ENCODE assay signal across 12 mouse cellular contexts in the genomic region with DNA sequence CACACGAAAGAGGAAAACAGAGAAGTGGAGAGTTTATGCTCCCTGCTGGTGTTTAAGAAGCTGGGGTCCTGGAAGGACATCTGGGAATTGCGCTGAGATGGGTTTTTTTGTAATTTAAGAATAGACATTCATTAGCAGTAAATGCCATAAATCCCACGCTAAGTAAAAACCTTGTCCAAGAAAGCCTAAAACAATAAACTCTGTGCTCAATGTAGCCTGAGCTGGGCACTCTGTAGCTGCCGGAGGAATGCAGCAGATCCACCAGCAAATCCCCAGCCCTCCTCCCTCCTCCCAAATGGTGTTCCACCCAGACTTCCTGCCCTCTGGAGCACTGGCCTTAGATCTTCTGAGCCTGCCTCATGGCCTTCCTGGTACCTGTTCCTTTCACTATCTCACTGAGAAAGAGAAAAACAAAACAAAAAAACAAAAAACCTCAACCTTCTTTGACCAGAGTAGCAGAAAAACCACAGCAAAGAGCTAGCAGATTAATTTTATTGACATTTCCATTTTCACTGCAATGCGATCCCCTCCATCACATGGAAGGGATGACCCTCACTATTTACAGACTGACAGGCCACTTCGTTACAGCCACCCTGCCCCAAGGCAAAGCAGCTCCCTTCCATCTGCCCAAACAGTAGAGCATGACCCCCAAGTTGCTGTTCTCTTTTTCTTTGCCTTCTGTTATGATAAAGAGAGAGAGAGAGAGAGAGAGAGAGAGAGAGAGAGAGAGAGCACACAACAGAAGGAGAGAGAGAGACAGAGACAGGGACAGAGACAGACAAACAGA.
DNase-seq lines count a peak whose midpoint lies in the region; ATAC-seq lines count a peak whose summit lies in the region.
"Had no signal": no experiment of that assay in that cellular context is flagged by ENCODE, and none has a peak within 500 bp of the region (broad histone marks: within the 10 kb centered on the region; RNA-seq: fewer than 3 reads in every experiment).

No protein-coding gene starts in this region.

- 38% methylated on average over 6 of the region's 6 CpGs for WGBS in hindbrain, embryonic 11.5 days
- WGBS in stomach, embryonic 16.5 days: 29% methylated on average over 6 of the region's 6 CpGs

- H3K4me2 ChIP-seq in hindbrain, embryonic 11.5 days (replicated peaks; ENCODE audit: low read depth, low read length): no peak overlapping the region
- H3K4me2 ChIP-seq in stomach, embryonic 16.5 days (ENCODE audit: low read depth, low read length): no peak overlapping the region

- H3K4me1 ChIP-seq in hindbrain, embryonic 11.5 days (replicated peaks; ENCODE audit: control insufficient read depth, insufficient read depth, low read length): no peaks in the 10 kb centered on the region
- H3K4me1 ChIP-seq in stomach, embryonic 16.5 days (ENCODE audit: control insufficient read depth, insufficient read depth, low read length): peaks cover 34% of the 10 kb centered on the region

- no peak overlapping the region for H3K9ac ChIP-seq in hindbrain, embryonic 11.5 days (ENCODE audit: low read depth, low read length)
- no peak overlapping the region for H3K9ac ChIP-seq in stomach, embryonic 16.5 days (ENCODE audit: low read length)
- H3K9ac ChIP-seq: liver, embryonic 14.5 days had no signal

- no peaks in the 10 kb centered on the region for H3K36me3 ChIP-seq in hindbrain, embryonic 11.5 days (ENCODE audit: control insufficient read depth, insufficient read depth, low read length)
- H3K36me3 ChIP-seq in stomach, embryonic 16.5 days (ENCODE audit: control insufficient read depth, insufficient read depth, low read length): peaks cover 7% of the 10 kb centered on the region; the same call in 1 of the 2 replicates

- H3K27me3 ChIP-seq in hindbrain, embryonic 11.5 days (ENCODE audit: control insufficient read depth, insufficient read depth, low read length): no peaks in the 10 kb centered on the region
- no peaks in the 10 kb centered on the region for H3K27me3 ChIP-seq in stomach, embryonic 16.5 days (ENCODE audit: control insufficient read depth, insufficient read depth, low read length)

- no peaks in the 10 kb centered on the region for H3K9me3 ChIP-seq in hindbrain, embryonic 11.5 days (ENCODE audit: control insufficient read depth, low read length)
- H3K9me3 ChIP-seq in stomach, embryonic 16.5 days (replicated peaks; ENCODE audit: control insufficient read depth, low read length): no peaks in the 10 kb centered on the region
- H3K9me3 ChIP-seq: heart, embryonic 10.5 days had no signal

- peak overlapping the region; percentile 55; the same call in 1 of the 2 replicates for H3K27ac ChIP-seq in hindbrain, embryonic 11.5 days (ENCODE audit: low read depth, low read length)
- H3K27ac ChIP-seq in stomach, embryonic 16.5 days (ENCODE audit: low read length): peak overlapping the region; percentile 27
- H3K27ac ChIP-seq: heart, embryonic 10.5 days; left cerebral cortex, adult 2 months; liver, embryonic 14.5 days had no signal

- DNase-seq in lung, postnatal 10 days: peak; percentile 13
- no peak for DNase-seq in lung, postnatal 14 days
- DNase-seq in hindbrain, embryonic 11.5 days (ENCODE audit: low spot score): no peak
- peak; percentile 29 to 43 for DNase-seq in kidney, postnatal 25 days
- DNase-seq: right cerebral cortex, adult 18-20 months had no signal

- H3K4me3 ChIP-seq in hindbrain, embryonic 11.5 days (ENCODE audit: low read depth, low read length): no peak overlapping the region
- H3K4me3 ChIP-seq in stomach, embryonic 16.5 days (replicated peaks; ENCODE audit: low read length): no peak overlapping the region
- H3K4me3 ChIP-seq: heart, embryonic 10.5 days; left cerebral cortex, adult 2 months had no signal

- no peak for ATAC-seq in hindbrain, embryonic 11.5 days (ENCODE audit: low FRiP score)
- ATAC-seq in stomach, embryonic 16.5 days (ENCODE audit: insufficient read depth, low FRiP score): no peak
- ATAC-seq in activated CD4-positive, CD25-positive, alpha-beta regulatory T cell, adult 4 months: no peak
- no peak for ATAC-seq in erythroid progenitor cell, adult 5-6 weeks (replicated peaks; ENCODE audit: low FRiP score, poor library complexity, severe bottlenecking)
- ATAC-seq: intestine, postnatal 0 days had no signal

Comparison
In these comparisons a context has a peak if more than half of its experiments do, and no peak if none do; other contexts are left out.
1. DNase-seq: peak in lung, postnatal 10 days (single experiment) and kidney, postnatal 25 days (2 of 2); none in lung, postnatal 14 days (single experiment) and hindbrain, embryonic 11.5 days (single experiment).